Mouse (Mus musculus): ENCODE measurements around the gene Spns3.
"Not testable (repeated sequence)": the region's sequence is repeated elsewhere in the genome, so short reads cannot be mapped to it uniquely, and the experiment has no call there.

The Spns3 gene

GRCm38 (mm10) chr11:72556953-72557352 lies 6.6 kb upstream of the Spns3 start:
- DNase-seq = no peak

DNA sequence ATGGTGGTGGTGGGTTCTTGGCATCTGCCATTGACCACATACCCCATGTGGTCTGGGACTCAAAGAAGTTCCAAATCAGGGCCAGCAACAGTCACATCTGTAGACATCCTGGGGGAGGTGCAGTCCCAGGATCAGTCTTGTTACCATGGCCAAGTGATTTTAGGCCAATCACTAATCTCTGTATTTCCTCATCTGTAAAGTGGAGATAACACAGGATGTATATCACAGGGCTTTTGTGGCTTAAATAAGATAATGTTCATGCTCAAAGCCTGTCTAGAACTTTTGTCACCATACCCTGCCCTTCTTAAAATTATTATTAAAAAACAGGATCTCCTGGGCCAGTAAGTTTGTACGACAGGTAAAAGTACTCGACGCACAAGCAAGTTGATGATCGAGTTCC lies 6.2 kb upstream of the Spns3 start:
- DNase-seq = no peak

DNA sequence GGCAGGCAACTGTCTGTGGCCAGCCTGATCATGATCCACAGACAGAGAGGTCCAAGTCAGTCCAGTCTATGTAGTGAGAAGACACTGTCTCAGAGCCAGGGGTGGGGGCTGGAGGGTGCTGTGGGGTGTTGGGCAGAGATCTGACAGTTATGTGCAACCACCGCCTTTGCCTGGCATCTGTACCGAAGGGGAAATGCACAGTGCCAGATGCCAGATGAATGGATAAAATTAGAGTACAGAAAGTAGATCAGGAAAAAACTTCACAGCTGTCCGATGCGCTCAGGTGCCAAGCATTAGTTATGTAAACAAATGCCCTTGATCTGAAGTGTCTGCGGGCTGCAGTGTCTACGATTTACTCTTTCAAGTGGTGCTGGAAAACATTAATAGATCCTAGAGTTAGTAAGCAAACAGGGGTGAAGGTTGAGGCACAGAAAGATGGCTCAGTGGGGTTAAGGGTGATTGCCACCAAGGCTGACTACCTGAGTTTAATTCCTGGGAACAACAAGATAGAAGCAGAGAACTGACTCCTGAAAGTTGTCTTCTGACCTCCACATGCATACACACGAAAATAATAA lies 1.3 kb upstream of the Spns3 start:
- DNase-seq = no peak

DNA sequence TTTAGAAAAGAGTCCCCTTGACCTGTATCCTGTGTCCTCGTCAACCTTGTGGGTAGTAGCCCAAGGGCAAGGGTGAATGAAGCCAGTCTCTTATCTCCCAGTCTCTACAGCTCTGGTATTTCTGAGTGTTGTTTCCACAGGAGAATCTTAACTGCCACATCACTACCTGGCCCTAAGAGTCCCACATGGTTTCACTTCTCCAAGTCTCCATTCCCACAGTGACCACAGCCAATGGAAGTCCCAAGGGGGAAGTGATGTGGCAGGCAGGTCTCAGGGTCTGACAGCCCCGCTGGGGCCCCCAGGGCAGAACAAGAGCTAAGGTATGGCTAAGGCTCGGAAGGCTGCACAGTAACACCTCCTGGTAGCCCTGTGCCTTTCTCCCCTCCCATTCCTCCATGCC lies 3.1 kb downstream of the Spns3 start:
- no peak for DNase-seq

- no peak for DNase-seq
These were observed 5.6 kb downstream of the Spns3 start for GRCm38 (mm10) chr11:72544716-72545115.

DNA sequence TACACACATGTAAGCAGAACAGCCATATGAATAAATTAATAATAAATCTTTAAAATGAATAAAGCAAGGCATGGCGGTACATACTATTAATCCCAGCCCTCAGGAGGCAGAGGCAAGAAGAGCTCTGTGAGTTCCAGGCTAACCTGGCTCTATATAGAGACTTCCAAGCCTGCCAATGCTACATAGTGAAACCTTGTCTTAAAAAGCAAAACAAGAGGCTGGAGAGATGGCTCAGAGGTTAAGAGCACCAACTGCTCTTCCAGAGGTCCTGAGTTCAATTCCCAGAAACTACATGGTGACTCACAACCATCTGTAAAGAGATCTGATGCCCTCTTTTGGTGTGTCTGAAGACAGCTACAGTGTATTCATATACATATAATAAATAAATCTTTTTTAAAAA lies 6.6 kb downstream of the Spns3 start:
- DNase-seq = not testable (repeated sequence)

DNA sequence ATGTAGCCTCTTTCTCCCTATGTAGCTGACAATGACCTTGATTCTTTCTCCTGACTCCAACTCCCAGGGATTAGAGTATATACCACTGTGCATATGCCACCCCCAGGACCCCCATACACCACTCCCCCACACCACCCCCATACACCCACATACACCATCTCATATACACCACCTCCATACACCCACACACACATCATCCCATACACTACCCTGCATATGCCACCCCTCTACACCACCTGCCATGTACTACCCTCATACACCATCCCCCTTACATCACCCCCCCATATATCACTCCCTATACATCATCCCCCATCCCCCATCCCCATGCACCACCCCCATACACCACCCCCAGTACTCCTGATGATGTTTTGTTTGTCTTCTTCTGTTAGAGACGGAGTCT lies 7.7 kb downstream of the Spns3 start:
- DNase-seq = no peak

DNA sequence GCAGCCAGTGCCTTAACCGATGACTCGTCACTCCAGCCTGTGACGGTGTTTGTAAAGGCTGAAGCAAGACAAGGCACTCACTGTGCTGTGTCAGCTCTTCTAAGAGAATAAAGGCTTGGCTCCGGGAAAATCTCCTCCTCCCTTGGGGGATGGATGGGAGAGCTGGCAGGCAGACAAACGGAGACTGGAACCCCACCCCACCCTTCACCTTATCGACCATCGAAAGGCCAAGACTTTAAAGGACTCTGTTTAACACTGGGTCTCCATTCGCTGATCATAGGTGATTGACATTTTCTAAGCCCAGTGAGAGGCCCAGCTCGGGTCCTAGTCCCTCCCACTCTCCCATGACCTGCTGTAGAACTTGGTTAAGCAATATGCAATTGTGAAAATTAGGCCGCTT lies 8.4 kb downstream of the Spns3 start:
- DNase-seq = no peak

DNA sequence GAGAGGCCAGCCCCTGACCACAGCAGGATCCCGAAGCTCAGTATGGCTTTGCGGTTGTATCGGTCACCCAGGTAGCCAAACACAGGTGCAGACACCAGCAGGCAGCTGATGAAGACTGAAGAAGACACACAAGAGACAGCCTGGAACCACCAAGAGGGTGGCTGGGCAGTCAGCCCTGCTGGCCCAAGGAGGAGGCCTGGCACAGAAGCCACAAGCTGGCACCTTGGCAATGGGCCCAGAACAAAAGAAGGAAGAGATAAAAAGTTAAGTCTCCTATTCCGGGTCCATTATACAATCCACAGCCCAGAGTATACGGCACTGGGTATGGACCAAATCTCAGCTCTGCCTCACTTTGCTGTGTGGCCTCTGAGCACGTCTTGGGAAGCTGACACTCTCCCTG lies 9.9 kb downstream of the Spns3 start:
- DNase-seq = peak; percentile 38

DNA sequence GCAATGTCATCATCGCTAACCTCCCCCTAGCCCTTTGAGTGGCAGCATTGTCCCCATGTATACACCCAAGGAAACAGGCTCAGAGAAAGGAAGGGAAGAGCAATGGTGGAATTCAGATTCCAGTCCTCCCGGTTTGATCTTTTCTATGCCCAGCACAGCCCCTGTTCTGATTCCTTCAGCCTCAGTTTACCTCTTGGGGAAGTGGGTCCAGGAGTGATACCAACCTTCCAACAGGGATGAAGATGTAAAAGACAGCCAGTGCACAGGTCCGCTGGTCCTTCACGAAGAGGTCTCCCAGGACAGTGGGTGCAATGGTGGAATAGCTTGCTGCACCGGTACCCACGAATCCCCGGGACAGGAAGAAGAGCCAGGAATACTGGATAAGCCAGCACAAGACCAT lies 11.5 kb downstream of the Spns3 start:
- DNase-seq = no peak

- DNase-seq = no peak
These were observed 12.1 kb downstream of the Spns3 start for GRCm38 (mm10) chr11:72538037-72538755.

- no peak for DNase-seq
These were observed 12.8 kb downstream of the Spns3 start for GRCm38 (mm10) chr11:72537503-72537902.

DNA sequence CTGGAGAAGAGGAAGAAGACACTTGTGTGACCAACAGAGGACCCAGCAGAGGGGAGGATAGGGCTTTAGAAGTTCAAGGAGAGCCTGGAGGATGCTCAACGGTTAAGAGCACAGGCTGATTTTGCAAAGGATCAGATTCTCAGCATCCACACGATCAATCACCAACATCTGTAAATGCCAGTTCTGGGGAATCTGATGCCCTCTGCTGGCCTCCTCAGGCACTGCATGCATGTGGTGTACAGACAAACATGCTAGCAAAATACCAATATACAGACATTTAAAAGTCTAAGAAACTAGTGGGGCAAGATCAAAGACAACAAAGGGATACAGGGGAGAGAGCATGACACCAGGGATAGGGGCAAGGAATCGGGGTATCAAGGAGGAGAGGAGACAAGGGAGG lies 14.8 kb downstream of the Spns3 start:
- DNase-seq = no peak

GRCm38 (mm10) chr11:72532890-72533289 lies 17.4 kb downstream of the Spns3 start:
- no peak for DNase-seq

GRCm38 (mm10) chr11:72531632-72532031 lies 18.7 kb downstream of the Spns3 start:
- no peak for DNase-seq

DNA sequence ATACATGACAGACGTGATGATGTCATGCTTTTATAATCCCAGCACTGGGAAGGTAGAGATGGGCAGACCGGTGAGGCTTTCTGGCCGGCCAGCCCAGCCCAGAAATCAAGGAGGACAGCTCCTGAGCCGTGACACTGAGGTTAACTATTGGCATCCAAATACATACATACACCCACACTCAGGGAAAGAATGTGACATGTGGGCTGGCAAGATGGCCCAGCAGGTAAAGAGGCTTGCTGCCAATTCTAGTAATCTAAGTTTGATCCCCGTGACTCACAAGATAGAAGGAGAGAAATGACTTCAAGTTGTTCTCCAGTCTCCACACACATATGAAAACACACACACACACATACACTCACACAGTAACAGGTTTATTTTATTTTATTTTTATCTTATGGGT lies 19.2 kb downstream of the Spns3 start:
- no peak for DNase-seq

DNA sequence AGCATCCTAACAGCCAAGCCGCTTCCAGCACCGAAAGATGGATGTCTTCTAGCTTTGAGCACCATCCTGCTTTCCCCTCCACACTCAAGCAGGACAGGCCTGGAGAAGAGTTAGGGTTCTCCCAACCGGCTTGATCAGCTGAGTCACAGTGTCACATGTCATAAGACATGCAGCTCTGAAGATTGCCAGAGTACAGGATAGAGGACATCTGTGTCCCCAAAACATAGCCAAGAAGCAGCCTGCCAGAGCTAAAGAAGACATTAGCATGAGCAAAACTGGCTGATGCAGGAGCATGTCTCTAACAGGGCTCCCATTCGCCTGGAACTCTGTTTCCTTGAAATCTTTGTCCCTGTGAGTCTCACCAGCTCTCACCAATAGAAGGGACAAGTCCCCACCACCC lies 24.1 kb downstream of the Spns3 start:
- DNase-seq = no peak

- DNase-seq = no peak
These were observed 26.6 kb downstream of the Spns3 start for GRCm38 (mm10) chr11:72523711-72524110.

GRCm38 (mm10) chr11:72522616-72523041 lies 27.7 kb downstream of the Spns3 start:
- DNase-seq = peak; percentile 49

DNA sequence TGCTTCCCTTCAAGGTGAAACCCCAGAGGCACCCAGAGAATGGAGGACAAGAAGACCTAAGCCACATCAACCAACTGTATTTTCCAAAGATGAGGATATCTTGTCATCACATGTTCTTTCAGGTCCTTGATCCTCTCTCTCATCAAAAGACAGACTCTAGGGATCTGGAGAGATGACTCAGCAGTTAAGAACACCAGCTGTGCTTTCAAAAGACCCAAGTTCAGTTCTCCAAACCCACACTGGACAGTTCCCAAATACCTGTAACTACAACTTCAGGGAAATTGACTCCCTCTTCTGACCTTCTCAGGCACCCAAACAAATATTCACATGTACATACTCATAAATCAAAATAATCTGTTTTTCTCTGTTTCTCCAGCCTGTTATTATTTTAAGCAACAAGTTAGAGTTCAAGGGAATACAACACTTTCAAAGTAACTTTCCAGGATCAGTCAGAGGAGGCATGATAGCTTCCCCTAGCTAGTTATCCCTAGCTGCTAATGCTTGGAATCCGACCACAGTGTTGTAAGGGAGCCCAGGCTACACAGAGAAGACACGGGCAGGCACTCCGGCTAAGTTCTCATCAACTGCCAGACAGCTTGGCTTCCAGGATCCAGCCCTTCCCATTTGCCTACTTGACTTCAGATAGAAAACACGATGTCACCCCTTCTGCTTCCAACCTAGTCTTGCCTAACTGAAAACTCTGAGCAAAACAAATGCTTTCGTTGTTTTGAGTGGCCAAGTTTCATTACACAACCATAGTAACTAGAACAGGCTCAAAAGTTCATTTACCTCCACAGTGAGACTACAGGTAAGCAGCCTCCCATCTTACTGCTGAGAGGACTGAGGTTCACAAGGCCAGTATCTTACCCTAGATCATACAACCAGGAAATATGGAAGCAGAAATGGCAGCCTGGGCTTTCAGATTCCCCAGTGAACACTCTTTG lies 28.4 kb downstream of the Spns3 start:
- DNase-seq = no peak

GRCm38 (mm10) chr11:72519895-72520294 lies 30.4 kb downstream of the Spns3 start:
- DNase-seq = no peak

DNA sequence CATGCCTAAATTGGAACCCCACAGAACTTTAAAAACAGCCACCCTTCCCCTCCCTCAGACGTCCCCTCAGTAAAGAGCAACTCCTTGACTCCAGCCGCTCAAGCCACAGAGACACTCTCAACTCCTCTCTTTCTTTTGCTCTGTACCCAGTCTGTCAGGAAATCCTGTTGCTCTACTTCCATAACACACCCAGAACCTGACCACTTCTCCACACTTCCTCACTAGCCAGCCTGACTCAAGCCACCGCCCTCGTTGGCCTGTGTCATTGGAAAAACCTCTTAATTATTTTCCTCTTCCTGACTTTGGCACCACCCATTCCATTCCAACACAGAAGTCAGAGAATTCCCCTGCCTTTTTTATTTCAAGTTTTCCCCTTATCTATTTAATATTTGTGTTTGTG lies 31.1 kb downstream of the Spns3 start:
- DNase-seq = no peak

- DNase-seq = no peak
These were observed 31.9 kb downstream of the Spns3 start for GRCm38 (mm10) chr11:72518449-72518848.

DNA sequence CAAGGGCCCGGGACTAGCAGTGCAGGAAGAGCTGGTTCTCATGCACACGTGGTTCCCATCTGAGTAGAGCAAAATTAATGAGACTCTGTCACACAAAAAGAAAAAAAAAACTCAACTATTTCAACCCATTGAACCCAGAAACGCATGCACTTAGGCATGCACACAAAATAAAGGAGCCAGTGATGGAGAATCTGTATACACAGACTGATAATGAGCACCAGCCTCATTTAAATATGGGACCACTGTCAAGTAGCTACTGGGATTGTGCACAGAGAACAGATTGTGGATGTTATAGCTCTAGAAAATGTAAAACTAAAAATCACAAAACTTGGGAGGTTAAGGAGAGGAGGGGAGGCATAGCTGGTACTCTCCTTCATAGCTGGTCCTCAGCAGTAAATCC lies 35.3 kb downstream of the Spns3 start:
- DNase-seq = no peak
